Mouse (Mus musculus) heart, postnatal 0 days (tissue): Measurements from ENCODE around the gene AI854703.

Experiments
- CTCF ChIP-seq: IDR thresholded peaks from 2 replicates; pipeline ENCODE4 v1.5.1; 2016; ENCODE audit warnings: antibody characterized with exemption, control low read depth, low read depth
- EP300 ChIP-seq: IDR thresholded peaks from 2 replicates; pipeline ENCODE4 v1.6.1; 2016; ENCODE audit warnings: antibody characterized with exemption, low read depth

- TF ChIP-seq CTCF (no peak), EP300 (no peak)
Observed at GRCm38 (mm10) chr6:48629661-48630034, 3.1 kb downstream of the AI854703 start.
